Mouse (Mus musculus): ENCODE measurements around the gene Khnyn. TPM values are rescaled to one million over a fixed set of nuclear protein-coding genes. Genes with fewer than 3 reads are reported as not detected.

Khnyn gene
- polyA plus RNA-seq, 2 experiments = 2.4 to 7.5 TPM

DNA sequence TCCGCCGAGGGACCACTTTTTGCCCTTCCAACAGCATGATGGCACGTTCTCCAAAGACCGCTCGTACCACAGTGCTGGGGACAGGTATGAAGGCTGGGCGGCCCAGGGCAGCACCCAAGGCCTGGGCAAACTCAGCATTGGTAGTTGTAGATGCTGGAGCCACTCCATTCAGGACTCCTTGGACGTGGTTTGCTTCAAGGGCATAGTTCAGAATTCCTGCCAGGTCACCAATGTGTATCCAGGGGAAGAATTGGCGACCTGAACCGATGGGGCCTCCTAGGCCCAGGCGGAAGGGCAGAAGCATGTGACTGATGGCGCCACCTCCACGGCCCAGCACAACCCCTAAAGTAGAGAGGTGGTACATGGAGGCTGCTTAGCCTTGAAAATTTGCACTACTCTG is 12.9 kb downstream of the Khnyn start:
- Histone ChIP-seq H3K4me2 (ENCODE audit: low read depth) (no peak overlapping the region), H3K9ac (replicated peaks) (no peak overlapping the region), H3K4me3 (ENCODE audit: insufficient read depth in 1 of 2, low read depth in 2 of 2, low read length in 2 of 2) (no peak overlapping the region), H3K36me3 (replicated peaks; ENCODE audit: control insufficient read depth, insufficient read depth, low read depth) (peaks cover 19% of the 10 kb centered on the region), H3K9me3 (ENCODE audit: control insufficient read depth, low read length) (no peaks in the 10 kb centered on the region), H3K27ac (no peak overlapping the region), H3K4me1 (replicated peaks; ENCODE audit: control insufficient read depth in 2 of 2, insufficient read depth in 2 of 2, low read length in 1 of 2) (peaks cover 2 to 19% of the 10 kb centered on the region in 2 experiments; a peak in 3 of 4 replicates), H3K27me3 (ENCODE audit: control insufficient read depth, insufficient read depth, low read length) (no peaks in the 10 kb centered on the region; the same call in 1 of the 2 replicates)
- no peak for TF ChIP-seq CTCF (IDR thresholded peaks at IDR 0.05; ENCODE audit: low read depth)
- no peak for ATAC-seq (ENCODE audit: insufficient read depth)
- WGBS (ENCODE audit: insufficient replicate concordance) = 79% methylated on average over 12 of the region's 12 CpGs
- DNase-seq (ENCODE audit: low read depth in 3 of 3, low spot score in 3 of 3) = no peak

DNA sequence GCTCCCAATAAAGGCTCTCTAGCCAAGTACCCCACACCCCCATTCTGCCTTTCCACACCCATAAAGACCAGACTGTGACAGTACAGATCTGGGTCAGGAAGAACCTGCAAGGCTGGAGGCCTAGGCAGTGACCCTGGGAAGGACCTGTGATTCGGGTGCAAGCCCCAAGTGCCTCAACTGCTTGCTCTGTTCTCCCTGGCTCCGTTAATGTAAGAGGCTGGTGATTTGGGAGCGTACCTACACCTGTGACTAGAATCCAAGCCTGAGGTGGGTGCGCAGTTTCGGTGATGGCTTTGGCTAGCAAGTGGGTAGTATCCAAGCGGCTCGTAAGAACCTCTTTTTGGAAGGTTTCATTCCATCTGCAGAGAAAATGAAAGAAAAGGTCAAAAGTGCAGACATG is 14.2 kb downstream of the Khnyn start:
- ATAC-seq (ENCODE audit: insufficient read depth) (no peak), DNase-seq (ENCODE audit: low read depth in 3 of 3, low spot score in 3 of 3) (no peak)
- H3K27me3 ChIP-seq (ENCODE audit: control insufficient read depth, insufficient read depth, low read length) = no peaks in the 10 kb centered on the region; the same call in 1 of the 2 replicates
- no peak for TF ChIP-seq EP300 (IDR thresholded peaks at IDR 0.05; ENCODE audit: low read depth)
- no peak for TF ChIP-seq CTCF (IDR thresholded peaks at IDR 0.05; ENCODE audit: low read depth)
- 78% methylated on average over 7 of the region's 7 CpGs for WGBS (ENCODE audit: insufficient replicate concordance)
- no peak overlapping the region for H3K4me3 ChIP-seq (ENCODE audit: insufficient read depth in 1 of 2, low read depth in 2 of 2, low read length in 2 of 2)
- H3K36me3 ChIP-seq (replicated peaks; ENCODE audit: control insufficient read depth, insufficient read depth, low read depth) = peaks cover 19% of the 10 kb centered on the region
- peaks cover 2 to 19% of the 10 kb centered on the region in 2 experiments; a peak in 3 of 4 replicates for H3K4me1 ChIP-seq (replicated peaks; ENCODE audit: control insufficient read depth in 2 of 2, insufficient read depth in 2 of 2, low read length in 1 of 2)
- H3K27ac ChIP-seq = no peak overlapping the region
- H3K9ac ChIP-seq (replicated peaks) = no peak overlapping the region
- peak overlapping the region; percentile 62; the same call in 1 of the 2 replicates for H3K4me2 ChIP-seq (ENCODE audit: low read depth)
- no peaks in the 10 kb centered on the region for H3K9me3 ChIP-seq (ENCODE audit: control insufficient read depth, low read length)

DNA sequence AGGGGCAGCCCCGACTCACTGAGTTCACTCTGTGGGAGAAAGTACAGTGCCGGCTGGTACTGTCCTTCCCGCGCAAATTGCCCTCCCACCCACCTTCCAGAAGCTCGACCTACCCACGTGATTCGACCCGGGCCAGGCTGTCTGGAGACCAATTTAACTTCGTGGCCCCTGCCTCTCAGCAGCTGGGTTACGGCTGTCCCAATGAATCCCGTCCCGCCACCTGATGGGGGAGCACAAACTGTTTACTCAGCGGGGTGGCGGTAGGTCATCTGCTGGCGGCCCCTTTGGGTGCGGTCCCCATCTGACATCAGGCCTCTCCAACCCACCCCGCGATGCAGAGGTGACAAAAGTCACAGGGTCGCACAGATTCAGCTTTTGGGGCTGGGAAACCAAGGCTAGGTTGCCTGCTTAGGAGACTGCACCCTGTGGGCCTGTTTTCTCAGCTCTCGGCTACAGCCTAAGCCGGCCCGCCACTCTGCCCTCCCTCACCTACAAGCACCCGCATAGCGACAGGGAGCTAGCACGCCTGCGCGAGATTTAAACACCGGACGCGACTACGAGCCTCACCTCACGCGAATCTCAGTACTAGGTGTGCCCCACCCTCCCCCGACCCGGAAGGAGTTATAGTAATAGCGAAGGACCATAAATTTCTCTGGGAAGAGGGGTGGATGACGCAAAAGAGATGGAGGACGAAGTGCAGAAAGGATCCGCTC is 15.1 kb downstream of the Khnyn start, which contains the start of gene Sdr39u1:
Sdr39u1 (minus strand) TSS at position 593 of the 713 bp plus-strand sequence.
- peak within 1 kb of the TSS; percentile 40 for H3K9ac ChIP-seq (replicated peaks)
- no peak within 1 kb of the TSS for H3K27ac ChIP-seq
- peaks cover 13% of the 10 kb centered on the region for H3K36me3 ChIP-seq (replicated peaks; ENCODE audit: control insufficient read depth, insufficient read depth, low read depth)
- DNase-seq (ENCODE audit: low read depth in 3 of 3, low spot score in 3 of 3) (peak; percentile 47 to 50 (median 49)), ATAC-seq (ENCODE audit: insufficient read depth) (peak; percentile 73)
- TF ChIP-seq CTCF (IDR thresholded peaks at IDR 0.05; ENCODE audit: low read depth) (no peak; the same call in 1 of the 2 replicates), EP300 (IDR thresholded peaks at IDR 0.05; ENCODE audit: low read depth) (no peak)
- peak within 1 kb of the TSS; percentile 62 for H3K4me2 ChIP-seq (ENCODE audit: low read depth)
- peaks cover 2 to 19% of the 10 kb centered on the region in 2 experiments; a peak in 3 of 4 replicates for H3K4me1 ChIP-seq (replicated peaks; ENCODE audit: control insufficient read depth in 2 of 2, insufficient read depth in 2 of 2, low read length in 1 of 2)
- H3K27me3 ChIP-seq (ENCODE audit: control insufficient read depth, insufficient read depth, low read length) = no peaks in the 10 kb centered on the region; the same call in 1 of the 2 replicates
- H3K9me3 ChIP-seq (ENCODE audit: control insufficient read depth, low read length) = no peaks in the 10 kb centered on the region
- peak within 1 kb of the TSS; percentile 43 to 49 for H3K4me3 ChIP-seq (ENCODE audit: insufficient read depth in 1 of 2, low read depth in 2 of 2, low read length in 2 of 2)
- WGBS (ENCODE audit: insufficient replicate concordance) = 1% methylated on average over 39 of the region's 39 CpGs

DNA sequence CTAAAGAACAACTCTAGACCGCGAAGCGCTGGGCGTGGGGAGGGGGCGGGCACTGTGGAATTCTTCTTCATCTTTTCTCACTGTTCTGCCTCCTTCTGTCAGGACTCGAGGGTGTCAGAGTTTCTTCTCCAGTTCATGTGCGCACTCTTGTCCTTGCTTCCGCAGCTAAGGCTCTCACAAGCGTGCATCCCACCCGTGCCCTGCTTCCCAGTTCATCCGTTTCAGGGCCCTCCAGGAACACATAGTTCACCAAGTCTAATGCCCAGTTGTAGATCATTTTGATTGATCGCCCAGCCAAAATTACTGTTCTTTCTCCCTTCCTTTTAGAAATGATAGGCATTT is 15.6 kb downstream of the Khnyn start:
- H3K4me3 ChIP-seq (ENCODE audit: insufficient read depth in 1 of 2, low read depth in 2 of 2, low read length in 2 of 2) = peak overlapping the region; percentile 43 to 49
- peak overlapping the region; percentile 62 for H3K4me2 ChIP-seq (ENCODE audit: low read depth)
- peaks cover 2 to 19% of the 10 kb centered on the region in 2 experiments; a peak in 3 of 4 replicates for H3K4me1 ChIP-seq (replicated peaks; ENCODE audit: control insufficient read depth in 2 of 2, insufficient read depth in 2 of 2, low read length in 1 of 2)
- ATAC-seq (ENCODE audit: insufficient read depth) (no peak), DNase-seq (ENCODE audit: low read depth in 3 of 3, low spot score in 3 of 3) (no peak)
- H3K9me3 ChIP-seq (ENCODE audit: control insufficient read depth, low read length) = no peaks in the 10 kb centered on the region
- no peaks in the 10 kb centered on the region; the same call in 1 of the 2 replicates for H3K27me3 ChIP-seq (ENCODE audit: control insufficient read depth, insufficient read depth, low read length)
- peaks cover 11% of the 10 kb centered on the region for H3K36me3 ChIP-seq (replicated peaks; ENCODE audit: control insufficient read depth, insufficient read depth, low read depth)
- no peak overlapping the region for H3K27ac ChIP-seq
- H3K9ac ChIP-seq (replicated peaks) = no peak overlapping the region; the same call in 1 of the 2 replicates
- WGBS (ENCODE audit: insufficient replicate concordance) = 8% methylated on average over 12 of the region's 12 CpGs
- TF ChIP-seq EP300 (IDR thresholded peaks at IDR 0.05; ENCODE audit: low read depth) (no peak), CTCF (IDR thresholded peaks at IDR 0.05; ENCODE audit: low read depth) (no peak)

DNA sequence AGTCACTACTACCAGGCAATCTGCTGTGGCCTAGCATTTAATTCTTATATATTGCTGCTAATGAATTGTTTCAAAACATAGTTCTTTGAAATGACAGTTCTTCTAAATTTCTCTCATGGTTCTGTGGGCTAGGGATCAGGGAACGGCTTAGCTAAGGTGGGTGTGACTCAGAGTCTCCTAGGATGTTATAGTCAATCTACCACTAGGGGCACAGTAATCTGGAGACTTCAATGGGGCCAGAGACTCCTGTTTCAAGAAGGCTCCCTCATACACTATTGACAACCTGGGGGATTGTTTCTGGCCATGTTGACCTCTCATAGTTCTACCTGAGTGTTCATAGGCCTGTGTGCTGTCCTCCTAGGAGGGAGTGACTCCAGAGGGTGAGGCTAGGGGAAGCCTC is 20.8 kb downstream of the Khnyn start:
- H3K9ac ChIP-seq (replicated peaks) = no peak overlapping the region
- ATAC-seq (ENCODE audit: insufficient read depth) = no peak
- no peaks in the 10 kb centered on the region for H3K9me3 ChIP-seq (ENCODE audit: control insufficient read depth, low read length)
- no peak overlapping the region for H3K4me2 ChIP-seq (ENCODE audit: low read depth)
- no peak overlapping the region for H3K27ac ChIP-seq
- TF ChIP-seq CTCF (IDR thresholded peaks at IDR 0.05; ENCODE audit: low read depth) = peak; percentile 37; the same call in 1 of the 2 replicates
- TF ChIP-seq EP300 (IDR thresholded peaks at IDR 0.05; ENCODE audit: low read depth) = no peak
- H3K36me3 ChIP-seq (replicated peaks; ENCODE audit: control insufficient read depth, insufficient read depth, low read depth) = no peaks in the 10 kb centered on the region
- no peak for DNase-seq (ENCODE audit: low read depth in 3 of 3, low spot score in 3 of 3)
- no peaks in the 10 kb centered on the region for H3K27me3 ChIP-seq (ENCODE audit: control insufficient read depth, insufficient read depth, low read length)
- 21% methylated on average over 1 of the region's 1 CpGs for WGBS (ENCODE audit: insufficient replicate concordance)
- H3K4me1 ChIP-seq (replicated peaks; ENCODE audit: control insufficient read depth in 2 of 2, insufficient read depth in 2 of 2, low read length in 1 of 2) = peaks cover 2 to 10% of the 10 kb centered on the region in 2 experiments; a peak in 3 of 4 replicates
- H3K4me3 ChIP-seq (ENCODE audit: insufficient read depth in 1 of 2, low read depth in 2 of 2, low read length in 2 of 2) = no peak overlapping the region
